Mouse (Mus musculus) CD4-positive naive resting alpha-beta T cell, adult 57 days (primary cell): ENCODE measurements around the gene Sp4. TPM values are rescaled to one million over a fixed set of nuclear protein-coding genes. Genes with fewer than 3 reads are reported as not detected.

Experiments
- total RNA-seq: library from RNA; stranded (reverse); gene quantifications from one replicate; pipeline ENCODE4 v1.2.4, GENCODE M21; 2023

Sp4 gene
- 99.0 TPM for total RNA-seq

DNA sequence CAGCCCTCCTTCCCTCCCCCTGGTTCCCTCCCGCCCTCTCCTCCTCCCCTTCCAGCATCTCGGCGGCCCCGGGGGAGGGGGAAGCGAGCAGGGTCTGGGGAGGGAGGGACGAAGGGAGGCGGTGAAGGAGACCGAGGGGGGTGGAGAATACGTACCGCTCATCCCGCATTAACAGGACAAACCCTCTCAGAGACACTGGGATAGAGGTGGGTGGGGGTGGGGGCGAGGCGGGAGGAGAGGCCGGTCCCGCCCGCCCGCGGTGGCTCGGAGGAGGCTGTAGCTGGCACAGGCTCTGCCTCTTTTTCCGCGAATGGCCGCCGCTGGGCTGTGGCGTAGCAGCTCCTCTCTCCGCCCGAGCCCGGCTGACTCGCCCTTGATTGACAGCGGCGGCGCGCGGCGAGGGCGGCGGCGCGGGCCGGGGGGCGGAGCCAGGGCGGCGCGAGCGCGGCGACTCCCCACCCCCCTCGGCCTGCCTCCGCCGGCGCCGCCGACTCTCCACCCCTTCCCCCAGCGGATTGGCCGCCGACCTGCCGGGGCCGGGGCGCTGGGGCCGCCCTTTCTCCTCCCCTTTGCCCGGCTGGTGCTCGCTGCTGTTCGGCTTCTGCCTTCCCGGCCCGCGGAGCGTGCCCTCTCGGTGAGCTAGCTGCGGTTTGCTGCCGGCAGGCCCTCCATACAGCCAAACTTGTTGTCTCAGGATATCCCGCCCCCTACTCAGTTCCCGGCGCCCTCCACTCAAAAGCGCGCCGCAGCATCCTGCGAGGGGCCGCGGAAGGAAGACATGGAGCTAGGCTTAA lies at the start of gene Sp4:
Gene Sp4 (minus strand): TSS at position 369 of the 794 bp plus-strand sequence.

DNA sequence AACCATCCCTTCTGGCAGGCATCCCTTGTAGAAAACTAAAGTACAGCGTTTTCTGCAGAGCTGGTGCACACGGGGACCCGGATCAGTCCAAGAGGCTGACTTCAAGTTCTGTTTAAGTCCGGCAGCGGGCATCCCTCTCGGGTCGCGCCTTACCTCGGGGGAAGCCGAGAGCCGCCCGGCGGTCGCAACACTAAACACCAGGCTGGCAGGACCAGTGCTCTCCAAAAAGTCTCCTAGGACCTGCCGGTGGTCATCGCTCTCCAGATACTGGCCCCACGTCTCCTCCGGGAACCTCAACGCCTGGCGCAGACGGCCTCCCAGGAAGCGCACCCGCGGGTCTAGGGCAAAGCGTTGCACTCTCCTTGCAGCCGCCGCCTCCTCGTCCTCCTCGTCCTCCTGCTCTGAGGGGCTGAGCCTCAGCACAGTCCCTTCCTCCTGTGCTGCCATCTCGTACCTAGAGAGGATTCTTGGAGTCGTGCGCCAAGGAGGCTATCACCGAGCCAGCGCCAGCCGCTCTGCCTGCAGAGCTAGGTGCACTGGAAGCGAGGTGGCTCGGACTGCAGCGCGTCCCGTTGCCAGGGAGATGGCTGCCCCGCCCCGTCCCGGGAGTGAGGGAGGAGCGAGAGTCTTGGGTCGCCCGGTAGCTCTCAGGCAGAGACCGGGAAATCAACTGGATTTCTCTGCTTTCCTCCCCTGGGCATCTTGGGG lies 102.7 kb downstream of the Sp4 start, which contains the start of gene Dnah11:
Gene Dnah11 (minus strand): TSS at position 658 of the 708 bp plus-strand sequence.

Other genes with a start within 250 kb of the Sp4 start
- gene Dnah11, start 102.4 kb downstream of the Sp4 start, total RNA-seq: 0.18 TPM